Comparison of ENCODE assay signal across 10 mouse cellular contexts in the genomic region with DNA sequence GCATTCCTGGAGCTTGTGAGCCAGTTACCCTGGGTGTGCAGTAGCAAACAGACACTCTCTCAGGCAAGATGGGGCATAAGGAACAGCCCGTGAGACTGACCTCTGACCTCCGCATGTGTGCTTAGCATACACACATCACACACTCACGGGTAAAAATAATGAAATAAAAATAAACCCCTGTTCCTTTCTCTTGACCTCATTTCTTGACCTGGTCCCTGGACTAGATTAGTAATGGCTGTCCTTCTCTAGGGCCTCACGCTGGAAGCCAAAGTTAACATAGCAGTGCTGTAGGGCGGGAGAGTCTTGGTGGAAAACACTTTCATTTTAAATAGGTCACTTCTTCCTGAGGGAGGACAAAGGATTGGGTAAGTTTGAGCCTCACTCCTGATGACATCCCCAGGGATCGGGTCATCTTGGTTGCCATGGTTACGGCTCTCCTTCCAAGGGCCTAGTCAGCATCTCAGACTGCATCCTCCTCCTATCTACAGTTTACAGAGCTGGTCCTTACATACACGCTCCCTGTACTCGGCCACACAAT. TPM values are rescaled to one million over a fixed set of nuclear protein-coding genes. Genes with fewer than 3 reads are reported as not detected.
A peak's percentile ranks its signal among the peaks of the same experiment; 100 is the strongest.
DNase-seq lines count a peak whose midpoint lies in the region; ATAC-seq and TF ChIP-seq lines count a peak whose summit lies in the region.
"Had no signal": no experiment of that assay in that cellular context is flagged by ENCODE, and none has a peak within 500 bp of the region (broad histone marks: within the 10 kb centered on the region; RNA-seq: fewer than 3 reads in every experiment).

No protein-coding gene starts in this region.

- H3K4me2 ChIP-seq in hindbrain, embryonic 13.5 days: 0 out of 2 replicates have a peak overlapping the region, but pooled peaks have one; percentile 8
- H3K4me2 ChIP-seq in neural tube, embryonic 12.5 days (replicated peaks): no peak overlapping the region
- H3K4me2 ChIP-seq: heart, embryonic 15.5 days; lung, embryonic 14.5 days had no signal

- no peak for TF ChIP-seq CTCF in gastrocnemius, adult 2 months (IDR thresholded peaks at IDR 0.05)

- intact Hi-C loops in gastrocnemius, adult 2 months (cut with DNase I): no loop called here

- H3K4me3 ChIP-seq in gastrocnemius, adult 2 months: no peak overlapping the region
- H3K4me3 ChIP-seq in hindbrain, embryonic 13.5 days: no peak overlapping the region
- H3K4me3 ChIP-seq in neural tube, embryonic 12.5 days: no peak overlapping the region
- H3K4me3 ChIP-seq: heart, embryonic 15.5 days had no signal

- H3K27me3 ChIP-seq in hindbrain, embryonic 13.5 days: no peaks in the 10 kb centered on the region
- no peaks in the 10 kb centered on the region for H3K27me3 ChIP-seq in neural tube, embryonic 12.5 days (replicated peaks)
- H3K27me3 ChIP-seq: heart, embryonic 15.5 days had no signal

- H3K27ac ChIP-seq in gastrocnemius, adult 2 months: peak overlapping the region; percentile 77
- H3K27ac ChIP-seq in hindbrain, embryonic 13.5 days: peak overlapping the region; percentile 78
- H3K27ac ChIP-seq in neural tube, embryonic 12.5 days: no peak overlapping the region
- H3K27ac ChIP-seq: heart, embryonic 15.5 days had no signal

- peak; percentile 62 for DNase-seq in gastrocnemius, adult 2 months
- DNase-seq in gastrocnemius, postnatal 4 days (ENCODE audit: low spot score in 2 of 2): no peak
- peak; percentile 34 to 57 for DNase-seq in cerebellum, postnatal 10 days
- DNase-seq in layer of hippocampus, adult 9-11 months: no peak
- DNase-seq in kidney, adult 9 months: no peak
- DNase-seq in liver: no peak
- DNase-seq: lung, embryonic 14.5 days had no signal

- peaks cover 23% of the 10 kb centered on the region for H3K4me1 ChIP-seq in hindbrain, embryonic 13.5 days (replicated peaks)
- peaks cover 14% of the 10 kb centered on the region for H3K4me1 ChIP-seq in neural tube, embryonic 12.5 days

- WGBS in hindbrain, embryonic 13.5 days: 31% methylated on average over 9 of the region's 9 CpGs
- 33% methylated on average over 9 of the region's 9 CpGs for WGBS in neural tube, embryonic 12.5 days

- no peaks in the 10 kb centered on the region for H3K9me3 ChIP-seq in hindbrain, embryonic 13.5 days
- no peaks in the 10 kb centered on the region for H3K9me3 ChIP-seq in neural tube, embryonic 12.5 days
- H3K9me3 ChIP-seq: heart, embryonic 15.5 days had no signal

- no peaks in the 10 kb centered on the region for H3K36me3 ChIP-seq in hindbrain, embryonic 13.5 days
- no peaks in the 10 kb centered on the region for H3K36me3 ChIP-seq in neural tube, embryonic 12.5 days
- H3K36me3 ChIP-seq: heart, embryonic 15.5 days had no signal

- H3K9ac ChIP-seq in hindbrain, embryonic 13.5 days: 0 out of 2 replicates have a peak overlapping the region, but pooled peaks have one; percentile 8
- no peak overlapping the region for H3K9ac ChIP-seq in neural tube, embryonic 12.5 days
- H3K9ac ChIP-seq: heart, embryonic 15.5 days; lung, embryonic 14.5 days had no signal

- peak; percentile 84 for ATAC-seq in hindbrain, embryonic 13.5 days (ENCODE audit: low FRiP score)
- 0 out of 2 replicates have a peak, but pooled peaks have one; percentile 37 for ATAC-seq in neural tube, embryonic 12.5 days (ENCODE audit: low FRiP score, low read depth)

RNA-seq across cellular contexts. Expression of a gene that starts 59.4 kb away (rescaled TPM):
- total RNA-seq in gastrocnemius, adult 2 months (2021): 10 to 100 TPM; 20.7 to 50.5 TPM
- total RNA-seq in gastrocnemius, postnatal 4 days (2021): 10 to 100 TPM; 18.8 to 22.8 TPM
- polyA plus RNA-seq in hindbrain, embryonic 13.5 days (2015; fragmentation: Nextera tagmentation; extraction: Ambion mirVana): 29.0 and 29.5 TPM in 2 replicates
- polyA plus RNA-seq in neural tube, embryonic 12.5 days (2016; fragmentation: Nextera tagmentation; extraction: Ambion mirVana): 56.1 and 60.3 TPM in 2 replicates

Comparison
In these comparisons a context has a peak if more than half of its experiments do, and no peak if none do; other contexts are left out.
1. DNase-seq: peak in gastrocnemius, adult 2 months (single experiment) and cerebellum, postnatal 10 days (2 of 2); none in gastrocnemius, postnatal 4 days (0 of 2), layer of hippocampus, adult 9-11 months (single experiment), kidney, adult 9 months (single experiment) and liver (single experiment).